Mouse (Mus musculus) heart, postnatal 10 days (tissue): ENCODE results near the gene Shpk. TPM values are rescaled to one million over a fixed set of nuclear protein-coding genes. Genes with fewer than 3 reads are reported as not detected.

Experiments used
- DNase-seq, 2 experiments: peaks; one replicate each; pipeline ENCODE4 v3.0.0; 2021
- intact Hi-C: fragments of 180-260 bp; cut with DNase I; formaldehyde crosslinking; loops from one replicate; pipeline ENCODE4 v1.15.1; 2025
- total RNA-seq, 2 experiments: library from RNA; stranded (reverse); gene quantifications; 2 replicates each; pipeline ENCODE4 v1.2.3; 2021

Shpk gene
- total RNA-seq, 2 experiments from 2014 or later, result 1.5 to 2.0 TPM

- intact Hi-C loops, result loop anchor here (2.0 kb wide), 1 partner anchor 19 kb away; no protein-coding TSS in a partner anchor
- no peak for DNase-seq
Observed at GRCm38 (mm10) chr11:73198190-73198589, 1.1 kb upstream of the Shpk start.

GRCm38 (mm10) chr11:73198603-73199229 lies 544 bp upstream of the Shpk start, which contains the start of gene Ctns:
Gene Ctns (minus strand): TSS chr11:73199042.
- peak in 1 of 2 experiments; percentile 91 for DNase-seq

GRCm38 (mm10) chr11:73199879-73200278 lies 619 bp downstream of the Shpk start:
- DNase-seq, result peak in 1 of 2 experiments; percentile 29
- intact Hi-C loops, result loop anchor here (2.0 kb wide), 1 partner anchor 21 kb away; no protein-coding TSS in a partner anchor

More at GRCm38 (mm10) chr11:73198603-73199229, 544 bp upstream of the Shpk start, which contains the start of gene Ctns:
- intact Hi-C loops, result loop anchor here (2.0 kb wide), 1 partner anchor 20 kb away; no protein-coding TSS in a partner anchor

- peak; percentile 18 to 30 for DNase-seq
- intact Hi-C loops, result no loop called here
Observed at GRCm38 (mm10) chr11:73201021-73201420, 1.8 kb downstream of the Shpk start.

- intact Hi-C loops, result no loop called here
- DNase-seq, result peak; percentile 40 to 57
Observed at GRCm38 (mm10) chr11:73201597-73201996, 2.3 kb downstream of the Shpk start.

GRCm38 (mm10) chr11:73203895-73204294 lies 4.6 kb downstream of the Shpk start:
- intact Hi-C loops, result no loop called here
- peak in 1 of 2 experiments; percentile 17 for DNase-seq

- intact Hi-C loops, result no loop called here
- DNase-seq, result no peak
Observed at GRCm38 (mm10) chr11:73205194-73205593, 5.9 kb downstream of the Shpk start.

GRCm38 (mm10) chr11:73207621-73208020 lies 8.4 kb downstream of the Shpk start:
- intact Hi-C loops, result no loop called here
- DNase-seq, result no peak

- intact Hi-C loops, result no loop called here
- no peak for DNase-seq
Observed at GRCm38 (mm10) chr11:73213956-73214355, 14.7 kb downstream of the Shpk start.

GRCm38 (mm10) chr11:73219671-73220070 lies 20.4 kb downstream of the Shpk start:
- DNase-seq, result no peak
- intact Hi-C loops, result no loop called here

- no peak for DNase-seq
- intact Hi-C loops, result no loop called here
Observed at GRCm38 (mm10) chr11:73220651-73221050, 21.4 kb downstream of the Shpk start.

GRCm38 (mm10) chr11:73222846-73223245 lies 23.6 kb downstream of the Shpk start:
- intact Hi-C loops, result no loop called here
- DNase-seq, result no peak

GRCm38 (mm10) chr11:73223966-73224365 lies 24.7 kb downstream of the Shpk start:
- DNase-seq, result peak; percentile 14 to 32
- intact Hi-C loops, result no loop called here

- no peak for DNase-seq
- intact Hi-C loops, result no loop called here
Observed at GRCm38 (mm10) chr11:73225856-73226255, 26.6 kb downstream of the Shpk start.

GRCm38 (mm10) chr11:73228881-73229280 lies 29.6 kb downstream of the Shpk start:
- intact Hi-C loops, result no loop called here
- DNase-seq, result no peak

GRCm38 (mm10) chr11:73230081-73230480 lies 30.8 kb downstream of the Shpk start:
- no peak for DNase-seq
- intact Hi-C loops, result no loop called here

- intact Hi-C loops, result no loop called here
- no peak for DNase-seq
Observed at GRCm38 (mm10) chr11:73232513-73232912, 33.3 kb downstream of the Shpk start.

GRCm38 (mm10) chr11:73233992-73234391 lies 34.7 kb downstream of the Shpk start, which contains the start of gene Trpv1:
Gene Trpv1 (plus strand): TSS chr11:73234292.
- no peak for DNase-seq
- intact Hi-C loops, result no loop called here

- intact Hi-C loops, result no loop called here
- peak; percentile 88 for DNase-seq
Observed at GRCm38 (mm10) chr11:73235990-73236701, 36.9 kb downstream of the Shpk start.

GRCm38 (mm10) chr11:73236731-73237130 lies 37.5 kb downstream of the Shpk start:
- intact Hi-C loops, result no loop called here
- DNase-seq, result peak; percentile 5 to 15

- DNase-seq, result no peak
- intact Hi-C loops, result no loop called here
Observed at GRCm38 (mm10) chr11:73242199-73242598, 42.9 kb downstream of the Shpk start.

GRCm38 (mm10) chr11:73242777-73243176 lies 43.5 kb downstream of the Shpk start:
- intact Hi-C loops, result no loop called here
- DNase-seq, result no peak
